ENCODE assay signal across 8 mouse cellular contexts in the genomic region with DNA sequence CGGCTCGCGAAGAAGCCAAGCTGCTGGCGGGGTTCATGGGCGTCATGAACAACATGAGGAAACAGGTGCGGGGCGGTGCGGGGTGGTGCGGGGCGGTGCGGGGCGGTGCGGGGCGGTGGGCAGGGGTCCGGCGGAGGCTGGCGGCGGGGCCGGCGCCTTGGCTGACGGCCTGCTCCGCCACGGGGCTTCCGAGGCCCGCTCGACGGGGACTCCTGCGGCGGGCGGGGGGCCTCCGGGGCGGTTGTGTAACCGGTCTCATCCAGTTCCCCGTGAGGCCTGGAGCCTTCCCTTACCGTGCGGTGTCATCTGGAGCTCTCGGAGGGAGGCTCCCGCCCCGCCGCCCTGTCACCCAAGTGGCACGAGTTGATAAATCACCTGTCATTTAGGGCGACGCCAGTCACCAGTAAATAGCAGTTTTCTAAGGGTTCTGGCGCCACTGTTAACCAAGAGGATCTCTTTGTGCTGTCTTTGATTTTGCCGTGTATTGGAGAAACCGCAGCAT. TPM values are rescaled to one million over a fixed set of nuclear protein-coding genes. Genes with fewer than 3 reads are reported as not detected.
DNase-seq lines count a peak whose midpoint lies in the region; ATAC-seq lines count a peak whose summit lies in the region.

No protein-coding gene starts in this region.

- no peaks in the 10 kb centered on the region for H3K27me3 ChIP-seq in limb, embryonic 10.5 days (ENCODE audit: low read depth, poor library complexity, severe bottlenecking)
- no peaks in the 10 kb centered on the region for H3K27me3 ChIP-seq in midbrain, embryonic 11.5 days (ENCODE audit: control insufficient read depth, insufficient read depth, low read length)

- under 1% methylated on average over 39 of the region's 46 CpGs for WGBS in limb, embryonic 10.5 days
- under 1% methylated on average over 39 of the region's 46 CpGs for WGBS in midbrain, embryonic 11.5 days

- peak; percentile 77 for DNase-seq in adrenal gland, postnatal 10 days
- DNase-seq in embryo, embryonic 11 days = peak; percentile 83
- peak; percentile 60 to 71 for DNase-seq in gastrocnemius, postnatal 4 days (ENCODE audit: low spot score in 2 of 2)
- peak; percentile 49 for DNase-seq in kidney, adult 11 months
- peak; percentile 73 for DNase-seq in limb, embryonic 10.5 days (ENCODE audit: low spot score)
- DNase-seq in midbrain, embryonic 11.5 days (ENCODE audit: low spot score, missing footprints) = peak; percentile 98
- DNase-seq in skeletal muscle tissue, adult 2 months (ENCODE audit: low read depth, low spot score) = peak; percentile 77

- peak overlapping the region; percentile 92 for H3K4me3 ChIP-seq in limb, embryonic 10.5 days
- H3K4me3 ChIP-seq in midbrain, embryonic 11.5 days (ENCODE audit: low read depth, low read length) = peak overlapping the region; percentile 76

- H3K4me2 ChIP-seq in midbrain, embryonic 11.5 days = peak overlapping the region; percentile 64

- peak overlapping the region; percentile 95 for H3K27ac ChIP-seq in limb, embryonic 10.5 days
- H3K27ac ChIP-seq in midbrain, embryonic 11.5 days (ENCODE audit: low read depth, low read length) = peak overlapping the region; percentile 91

- peak; percentile 86 for ATAC-seq in midbrain, embryonic 11.5 days (ENCODE audit: low FRiP score)
- ATAC-seq in monocyte, adult 5-6 weeks (replicated peaks; ENCODE audit: insufficient number of reproducible peaks, low FRiP score, low TSS enrichment, poor library complexity, severe bottlenecking) = no peak

- H3K9me3 ChIP-seq in limb, embryonic 10.5 days (replicated peaks) = no peaks in the 10 kb centered on the region
- H3K9me3 ChIP-seq in midbrain, embryonic 11.5 days (ENCODE audit: control insufficient read depth, low read length) = no peaks in the 10 kb centered on the region

- H3K4me1 ChIP-seq in limb, embryonic 10.5 days = peaks cover 4% of the 10 kb centered on the region
- H3K4me1 ChIP-seq in midbrain, embryonic 11.5 days (ENCODE audit: control insufficient read depth, insufficient read depth, low read length) = peaks cover 9% of the 10 kb centered on the region; the same call in 1 of the 2 replicates

- 0 out of 2 replicates have a peak, but pooled peaks cover 3% of the 10 kb centered on the region for H3K36me3 ChIP-seq in limb, embryonic 10.5 days
- H3K36me3 ChIP-seq in midbrain, embryonic 11.5 days (ENCODE audit: control insufficient read depth, insufficient read depth, low read length) = no peaks in the 10 kb centered on the region

- H3K9ac ChIP-seq in midbrain, embryonic 11.5 days (ENCODE audit: low read length) = peak overlapping the region; percentile 92

RNA-seq across cellular contexts. Expression of a gene that starts 0.5 kb away (rescaled TPM):
- 10 to 100 TPM; 29.5 to 34.8 TPM for total RNA-seq in adrenal gland, postnatal 10 days (2021)
- total RNA-seq in gastrocnemius, postnatal 4 days (2021) = 10 to 100 TPM; 50.4 to 59.1 TPM
- polyA plus RNA-seq in limb, embryonic 10.5 days (2016; fragmentation: Nextera tagmentation; extraction: Ambion mirVana) = 46.8 and 51.1 TPM in 2 replicates
- polyA plus RNA-seq in midbrain, embryonic 11.5 days (2014; fragmentation: Nextera tagmentation; extraction: Ambion mirVana) = 116 and 123 TPM in 2 replicates
- 14.7 to 19.0 TPM (median 16.0 TPM) in 3 replicates for total RNA-seq in monocyte, adult 5-6 weeks (2017)
